Mouse (Mus musculus) lung, adult 2 months (tissue): ENCODE data around the gene Nxpe4.

Experiments
- CTCF ChIP-seq: fragments of 200-500 bp; IDR thresholded peaks from 2 replicates; pipeline ENCODE4 v1.5.1; 2011; ENCODE audit warnings: mild to moderate bottlenecking, low read length, control low read depth; ENCODE audit not compliant: insufficient read depth
- POLR2A ChIP-seq: fragments of 200-500 bp; IDR thresholded peaks from 2 replicates; pipeline ENCODE4 v1.6.1; 2011; ENCODE audit warnings: low read depth, mild to moderate bottlenecking, control low read depth, low read length, borderline replicate concordance; ENCODE audit errors: extremely low read depth

GRCm38 (mm10) chr9:48216091-48217001 lies 54.5 kb downstream of the Nxpe4 start:
- no peak for TF ChIP-seq POLR2A
- no peak for TF ChIP-seq CTCF
